Mouse (Mus musculus): ENCODE data around the gene Smurf1.

DNA sequence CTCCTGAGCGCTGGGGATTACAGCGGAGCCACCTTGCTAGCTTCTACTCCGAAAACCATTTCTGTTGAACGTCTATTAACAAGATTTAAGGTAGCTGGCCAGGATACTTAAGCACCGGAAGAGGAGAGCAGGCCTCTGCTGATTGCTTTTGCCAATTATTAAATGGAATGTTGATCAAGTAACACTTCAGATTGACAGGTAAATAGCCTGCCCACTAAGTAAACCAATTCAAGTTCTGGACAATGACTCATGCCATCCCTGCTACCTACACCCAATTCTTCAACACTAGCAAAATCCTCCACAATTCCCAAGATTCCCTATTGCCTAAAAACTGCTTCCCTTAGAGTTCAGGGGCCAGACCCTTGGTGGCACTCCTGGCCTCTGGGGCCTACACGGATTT, 48.5 kb downstream of the Smurf1 start:
- TF ChIP-seq ETS1 (conservative IDR thresholded peaks at IDR 0.05; ENCODE audit: low read depth, low read length): no peak
- TF ChIP-seq ZC3H11A (IDR thresholded peaks at IDR 0.05; ENCODE audit: low read depth, low read length): no peak
- no peak for TF ChIP-seq RAD21 (IDR thresholded peaks at IDR 0.05; ENCODE audit: low read depth, low read length)

Data from CH12.LX (cell line).